13 mouse cellular contexts compared by ENCODE assay signal in the genomic region with DNA sequence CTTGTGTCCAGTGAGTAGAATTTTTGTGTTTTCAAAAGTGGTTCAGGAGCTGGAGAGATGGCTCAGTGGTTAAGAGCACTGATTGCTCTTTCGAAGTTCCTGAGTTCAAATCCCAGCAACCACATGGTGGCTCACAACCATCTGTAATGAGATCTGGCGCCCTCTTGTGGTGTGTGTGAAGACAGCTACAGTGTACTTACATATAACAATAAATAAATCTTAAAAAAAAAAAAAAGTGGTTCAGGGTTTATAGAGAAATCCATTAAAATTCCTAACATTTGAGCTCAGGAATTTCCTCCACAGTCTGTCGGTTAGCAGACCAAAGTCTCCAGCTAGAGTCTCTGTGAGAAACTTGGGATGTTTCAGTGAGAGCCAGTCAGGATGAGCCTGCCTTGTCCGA. TPM values are rescaled to one million over a fixed set of nuclear protein-coding genes. Genes with fewer than 3 reads are reported as not detected.
DNase-seq lines count a peak whose midpoint lies in the region; ATAC-seq and TF ChIP-seq lines count a peak whose summit lies in the region.
"Not testable (repeated sequence)": the region's sequence is repeated elsewhere in the genome, so short reads cannot be mapped to it uniquely, and the experiment has no call there.
"Had no signal": no experiment of that assay in that cellular context is flagged by ENCODE, and none has a peak within 500 bp of the region (broad histone marks: within the 10 kb centered on the region; RNA-seq: fewer than 3 reads in every experiment).

No protein-coding gene starts in this region.

- TF ChIP-seq POLR2A in brain, embryonic 14.5 days (IDR thresholded peaks at IDR 0.05; ENCODE audit: borderline replicate concordance, extremely low read depth, insufficient read depth, insufficient read length, poor library complexity, severe bottlenecking) = not testable (repeated sequence)

- not testable (repeated sequence) for H3K4me2 ChIP-seq in kidney, postnatal 0 days (ENCODE audit: low read length); liver, embryonic 14.5 days (ENCODE audit: low read depth)

- ATAC-seq in kidney, postnatal 0 days (replicated peaks; ENCODE audit: low FRiP score, low read depth); liver, embryonic 14.5 days (ENCODE audit: insufficient read depth): not testable (repeated sequence)

- H3K27me3 ChIP-seq in kidney, postnatal 0 days (ENCODE audit: insufficient read depth, low read length); liver, embryonic 14.5 days (ENCODE audit: control insufficient read depth, insufficient read depth, low read length): not testable (repeated sequence)

- H3K36me3 ChIP-seq in kidney, postnatal 0 days (ENCODE audit: insufficient read depth, low read length) = peaks cover 41% of the 10 kb centered on the region
- H3K36me3 ChIP-seq in liver, embryonic 14.5 days (replicated peaks; ENCODE audit: control insufficient read depth, insufficient read depth, low read depth) = peaks cover 39% of the 10 kb centered on the region

- H3K4me3 ChIP-seq in kidney, postnatal 0 days (replicated peaks; ENCODE audit: low read depth, low read length); liver, embryonic 14.5 days (ENCODE audit: insufficient read depth in 1 of 2, low read depth in 2 of 2, low read length in 2 of 2): not testable (repeated sequence)

- TF ChIP-seq CTCF in brain, embryonic 14.5 days (IDR thresholded peaks at IDR 0.05; ENCODE audit: borderline replicate concordance, extremely low read depth, insufficient read depth, insufficient read length) = peak; percentile 11; the same call in 1 of the 2 replicates
- peak; percentile 65 for TF ChIP-seq CTCF in kidney, postnatal 0 days (IDR thresholded peaks at IDR 0.05; ENCODE audit: low read depth)
- TF ChIP-seq CTCF in liver, embryonic 14.5 days (IDR thresholded peaks at IDR 0.05; ENCODE audit: low read depth) = peak; percentile 54

- not testable (repeated sequence) for TF ChIP-seq EP300 in liver, embryonic 14.5 days (IDR thresholded peaks at IDR 0.05; ENCODE audit: low read depth)

- DNase-seq in 416B (ENCODE audit: low read depth) (peak; percentile 28), NIH3T3 (ENCODE audit: low read depth) (peak; percentile 59)
- DNase-seq in brain, embryonic 14.5 days (ENCODE audit: low read depth) = peak; percentile 26
- peak; percentile 26 for DNase-seq in gastrocnemius, postnatal 10 days
- not testable (repeated sequence) for DNase-seq in kidney, postnatal 0 days (ENCODE audit: low spot score); liver, embryonic 14.5 days (ENCODE audit: low read depth in 3 of 3, low spot score in 3 of 3)
- DNase-seq in naive thymus-derived CD4-positive, alpha-beta T cell, adult 2 months (ENCODE audit: low read depth) = peak; percentile 37
- DNase-seq in thymus, postnatal 0 days (ENCODE audit: low spot score) = peak; percentile 21

- WGBS in kidney, postnatal 0 days = 61% methylated on average over 4 of the region's 4 CpGs
- 56% methylated on average over 4 of the region's 4 CpGs for WGBS in liver, embryonic 14.5 days (ENCODE audit: insufficient replicate concordance)

- H3K4me1 ChIP-seq in kidney, postnatal 0 days (replicated peaks; ENCODE audit: insufficient read depth, low read length); liver, embryonic 14.5 days (replicated peaks; ENCODE audit: control insufficient read depth in 2 of 2, insufficient read depth in 2 of 2, low read length in 1 of 2): not testable (repeated sequence)

- H3K9ac ChIP-seq in kidney, postnatal 0 days (ENCODE audit: low read depth, low read length); liver, embryonic 14.5 days (replicated peaks): not testable (repeated sequence)

- H3K27ac ChIP-seq in kidney, postnatal 0 days; liver, embryonic 14.5 days: not testable (repeated sequence)

- H3K9me3 ChIP-seq in kidney, postnatal 0 days (replicated peaks; ENCODE audit: low read length); liver, embryonic 14.5 days (ENCODE audit: control insufficient read depth, low read length): not testable (repeated sequence)

RNA-seq across cellular contexts. Expression of a gene that starts 11.5 kb away (rescaled TPM):
- 0.16 and 0.26 TPM in 2 replicates for polyA plus RNA-seq in brain, embryonic 14.5 days (2012; rRNA removed)
- under 1 TPM; 0.54 to 0.92 TPM for total RNA-seq in gastrocnemius, postnatal 10 days (2021)
- polyA plus RNA-seq in kidney, postnatal 0 days (2015; fragmentation: Nextera tagmentation; extraction: Ambion mirVana) = 0.04 and 0.05 TPM in 2 replicates
- 0.04 and 0.07 TPM in 2 replicates for polyA plus RNA-seq in liver, embryonic 14.5 days (2012; rRNA removed)
- 0.03 and 0.14 TPM in 2 replicates for polyA plus RNA-seq in liver, embryonic 14.5 days (2014; fragmentation: Nextera tagmentation; extraction: Ambion mirVana)
- 0.05 and 0.17 TPM in 2 replicates for polyA plus RNA-seq in thymus, postnatal 0 days (2015; fragmentation: Nextera tagmentation; extraction: Ambion mirVana)
- total RNA-seq: adrenal gland, adult 18-20 months; gastrocnemius, adult 18-20 months; heart, adult 18-20 months; megakaryocyte, adult 5-6 weeks had no signal
- polyA plus RNA-seq: erythroblast, embryonic 14.5 days had no signal

RNA-seq across cellular contexts. Expression of a gene that starts 14.7 kb away (rescaled TPM):
- polyA plus RNA-seq in brain, embryonic 14.5 days (2012; rRNA removed) = 253 and 322 TPM in 2 replicates
- total RNA-seq in gastrocnemius, postnatal 10 days (2021) = 100 to 1,000 TPM; 408 to 423 TPM
- 446 and 479 TPM in 2 replicates for polyA plus RNA-seq in kidney, postnatal 0 days (2015; fragmentation: Nextera tagmentation; extraction: Ambion mirVana)
- 62.7 and 63.4 TPM in 2 replicates for polyA plus RNA-seq in liver, embryonic 14.5 days (2012; rRNA removed)
- polyA plus RNA-seq in liver, embryonic 14.5 days (2014; fragmentation: Nextera tagmentation; extraction: Ambion mirVana) = 45.9 and 48.9 TPM in 2 replicates
- polyA plus RNA-seq in thymus, postnatal 0 days (2015; fragmentation: Nextera tagmentation; extraction: Ambion mirVana) = 193 and 194 TPM in 2 replicates

RNA-seq across cellular contexts. Expression of a gene that starts 37.5 kb away (rescaled TPM):
- polyA plus RNA-seq in brain, embryonic 14.5 days (2012; rRNA removed) = 13.3 and 16.6 TPM in 2 replicates
- total RNA-seq in gastrocnemius, postnatal 10 days (2021) = 10 to 100 TPM; 10.7 to 13.9 TPM
- 12.4 and 15.2 TPM in 2 replicates for polyA plus RNA-seq in kidney, postnatal 0 days (2015; fragmentation: Nextera tagmentation; extraction: Ambion mirVana)
- 0.31 and 0.63 TPM in 2 replicates for polyA plus RNA-seq in liver, embryonic 14.5 days (2012; rRNA removed)
- 1.4 and 2.0 TPM in 2 replicates for polyA plus RNA-seq in liver, embryonic 14.5 days (2014; fragmentation: Nextera tagmentation; extraction: Ambion mirVana)
- 5.3 and 5.5 TPM in 2 replicates for polyA plus RNA-seq in thymus, postnatal 0 days (2015; fragmentation: Nextera tagmentation; extraction: Ambion mirVana)

Comparison
In these comparisons a context has a peak if more than half of its experiments do, and no peak if none do; other contexts are left out.
1. CTCF ChIP-seq: peak in every context shown above with its lines; median percentile 65 in kidney, postnatal 0 days; 54 in liver, embryonic 14.5 days; 11 in brain, embryonic 14.5 days.